Mouse (Mus musculus): Measurements from ENCODE around the gene Tfdp2. TPM values are rescaled to one million over a fixed set of nuclear protein-coding genes. Genes with fewer than 3 reads are reported as not detected.
"Not testable (repeated sequence)": the region's sequence is repeated elsewhere in the genome, so short reads cannot be mapped to it uniquely, and the experiment has no call there.

The Tfdp2 gene
- polyA plus RNA-seq, 1 experiment from 2014 or later = 51.4 TPM

GRCm38 (mm10) chr9:96163443-96163842 is 32.6 kb upstream of the Tfdp2 start:
- H3K36me3 ChIP-seq (ENCODE audit: insufficient read depth, low read length) = no peaks in the 10 kb centered on the region
- no peaks in the 10 kb centered on the region for H3K27me3 ChIP-seq (ENCODE audit: insufficient read depth, low read length)
- H3K4me2 ChIP-seq (ENCODE audit: low read length) = no peak overlapping the region
- no peak overlapping the region for H3K27ac ChIP-seq
- H3K9ac ChIP-seq (ENCODE audit: low read depth, low read length) = no peak overlapping the region
- H3K4me3 ChIP-seq (replicated peaks; ENCODE audit: low read depth, low read length) = no peak overlapping the region
- H3K9me3 ChIP-seq (replicated peaks; ENCODE audit: low read length) = no peaks in the 10 kb centered on the region
- H3K4me1 ChIP-seq (replicated peaks; ENCODE audit: insufficient read depth, low read length) = no peaks in the 10 kb centered on the region
- no peak for TF ChIP-seq CTCF (IDR thresholded peaks at IDR 0.05; ENCODE audit: low read depth)
- ATAC-seq (replicated peaks; ENCODE audit: low FRiP score, low read depth) = no peak
- WGBS = 92% methylated on average over 7 of the region's 7 CpGs
- DNase-seq (ENCODE audit: low spot score) = no peak

- H3K27me3 ChIP-seq (ENCODE audit: insufficient read depth, low read length); H3K4me1 ChIP-seq (replicated peaks; ENCODE audit: insufficient read depth, low read length); H3K9me3 ChIP-seq (replicated peaks; ENCODE audit: low read length); ATAC-seq (replicated peaks; ENCODE audit: low FRiP score, low read depth); H3K9ac ChIP-seq (ENCODE audit: low read depth, low read length); DNase-seq (ENCODE audit: low spot score); H3K36me3 ChIP-seq (ENCODE audit: insufficient read depth, low read length); H3K27ac ChIP-seq; H3K4me3 ChIP-seq (replicated peaks; ENCODE audit: low read depth, low read length); H3K4me2 ChIP-seq (ENCODE audit: low read length): not testable (repeated sequence)
- 98% methylated on average over 15 of the region's 15 CpGs for WGBS
Measured at GRCm38 (mm10) chr9:96163983-96164382, 32.1 kb upstream of the Tfdp2 start.

- DNase-seq (ENCODE audit: low spot score) = peak; percentile 81
- Histone ChIP-seq H3K4me1 (replicated peaks; ENCODE audit: insufficient read depth, low read length) (no peaks in the 10 kb centered on the region), H3K9ac (ENCODE audit: low read depth, low read length) (no peak overlapping the region), H3K4me3 (replicated peaks; ENCODE audit: low read depth, low read length) (no peak overlapping the region), H3K27me3 (ENCODE audit: insufficient read depth, low read length) (no peaks in the 10 kb centered on the region), H3K4me2 (ENCODE audit: low read length) (no peak overlapping the region), H3K27ac (no peak overlapping the region), H3K9me3 (replicated peaks; ENCODE audit: low read length) (no peaks in the 10 kb centered on the region), H3K36me3 (ENCODE audit: insufficient read depth, low read length) (0 out of 2 replicates have a peak, but pooled peaks cover 2% of the 10 kb centered on the region)
- peak; percentile 43 for ATAC-seq (replicated peaks; ENCODE audit: low FRiP score, low read depth)
- peak; percentile 94 for TF ChIP-seq CTCF (IDR thresholded peaks at IDR 0.05; ENCODE audit: low read depth)
- WGBS = 42% methylated on average over 5 of the region's 5 CpGs
Measured at GRCm38 (mm10) chr9:96167168-96167585, 28.9 kb upstream of the Tfdp2 start.

- H3K4me1 ChIP-seq (replicated peaks; ENCODE audit: insufficient read depth, low read length) = no peaks in the 10 kb centered on the region
- no peak for TF ChIP-seq CTCF (IDR thresholded peaks at IDR 0.05; ENCODE audit: low read depth)
- H3K36me3 ChIP-seq (ENCODE audit: insufficient read depth, low read length) = 0 out of 2 replicates have a peak, but pooled peaks cover 2% of the 10 kb centered on the region
- WGBS = 61% methylated on average over 3 of the region's 3 CpGs
- H3K4me3 ChIP-seq (replicated peaks; ENCODE audit: low read depth, low read length) = no peak overlapping the region
- no peaks in the 10 kb centered on the region for H3K9me3 ChIP-seq (replicated peaks; ENCODE audit: low read length)
- no peak for DNase-seq (ENCODE audit: low spot score)
- ATAC-seq (replicated peaks; ENCODE audit: low FRiP score, low read depth) = no peak
- no peak overlapping the region for H3K4me2 ChIP-seq (ENCODE audit: low read length)
- no peak overlapping the region for H3K9ac ChIP-seq (ENCODE audit: low read depth, low read length)
- H3K27ac ChIP-seq = no peak overlapping the region
- H3K27me3 ChIP-seq (ENCODE audit: insufficient read depth, low read length) = no peaks in the 10 kb centered on the region
Measured at GRCm38 (mm10) chr9:96170600-96170999, 25.5 kb upstream of the Tfdp2 start.

GRCm38 (mm10) chr9:96184909-96185308 is 11.2 kb upstream of the Tfdp2 start:
- 79% methylated on average over 4 of the region's 4 CpGs for WGBS
- ATAC-seq (replicated peaks; ENCODE audit: low FRiP score, low read depth) = no peak; the same call in 1 of the 2 replicates
- no peaks in the 10 kb centered on the region for H3K4me1 ChIP-seq (replicated peaks; ENCODE audit: insufficient read depth, low read length)

GRCm38 (mm10) chr9:96186701-96187100 is 9.4 kb upstream of the Tfdp2 start:
- H3K4me2 ChIP-seq (ENCODE audit: low read length) = no peak overlapping the region
- no peak for TF ChIP-seq CTCF (IDR thresholded peaks at IDR 0.05; ENCODE audit: low read depth)
- WGBS = 51% methylated on average over 7 of the region's 7 CpGs
- no peaks in the 10 kb centered on the region for H3K27me3 ChIP-seq (ENCODE audit: insufficient read depth, low read length)
- no peaks in the 10 kb centered on the region for H3K4me1 ChIP-seq (replicated peaks; ENCODE audit: insufficient read depth, low read length)
- DNase-seq (ENCODE audit: low spot score) (no peak), ATAC-seq (replicated peaks; ENCODE audit: low FRiP score, low read depth) (no peak)
- no peaks in the 10 kb centered on the region for H3K9me3 ChIP-seq (replicated peaks; ENCODE audit: low read length)
- H3K36me3 ChIP-seq (ENCODE audit: insufficient read depth, low read length) = 0 out of 2 replicates have a peak, but pooled peaks cover 2% of the 10 kb centered on the region
- no peak overlapping the region for H3K4me3 ChIP-seq (replicated peaks; ENCODE audit: low read depth, low read length)
- no peak overlapping the region for H3K27ac ChIP-seq
- no peak overlapping the region for H3K9ac ChIP-seq (ENCODE audit: low read depth, low read length)

More at GRCm38 (mm10) chr9:96184909-96185308, 11.2 kb upstream of the Tfdp2 start:
- H3K9me3 ChIP-seq (replicated peaks; ENCODE audit: low read length) = no peaks in the 10 kb centered on the region
- no peak overlapping the region for H3K9ac ChIP-seq (ENCODE audit: low read depth, low read length)
- 0 out of 2 replicates have a peak, but pooled peaks cover 2% of the 10 kb centered on the region for H3K36me3 ChIP-seq (ENCODE audit: insufficient read depth, low read length)
- no peak overlapping the region for H3K4me2 ChIP-seq (ENCODE audit: low read length)
- H3K4me3 ChIP-seq (replicated peaks; ENCODE audit: low read depth, low read length) = no peak overlapping the region
- no peak overlapping the region for H3K27ac ChIP-seq
- no peaks in the 10 kb centered on the region for H3K27me3 ChIP-seq (ENCODE audit: insufficient read depth, low read length)
- no peak for TF ChIP-seq CTCF (IDR thresholded peaks at IDR 0.05; ENCODE audit: low read depth)
- DNase-seq (ENCODE audit: low spot score) = no peak

GRCm38 (mm10) chr9:96196636-96197181 is 634 bp downstream of the Tfdp2 start:
- peak; percentile 36; the same call in 1 of the 2 replicates for TF ChIP-seq CTCF (IDR thresholded peaks at IDR 0.05; ENCODE audit: low read depth)
- Histone ChIP-seq H3K4me1 (replicated peaks; ENCODE audit: insufficient read depth, low read length) (peaks cover 13% of the 10 kb centered on the region), H3K4me2 (ENCODE audit: low read length) (peak overlapping the region; percentile 96), H3K9ac (ENCODE audit: low read depth, low read length) (peak overlapping the region; percentile 85), H3K27ac (peak overlapping the region; percentile 94), H3K36me3 (ENCODE audit: insufficient read depth, low read length) (no peaks in the 10 kb centered on the region), H3K4me3 (replicated peaks; ENCODE audit: low read depth, low read length) (peak overlapping the region; percentile 75), H3K9me3 (replicated peaks; ENCODE audit: low read length) (no peaks in the 10 kb centered on the region), H3K27me3 (ENCODE audit: insufficient read depth, low read length) (no peaks in the 10 kb centered on the region)
- no peak for ATAC-seq (replicated peaks; ENCODE audit: low FRiP score, low read depth)
- 0% methylated on average over 20 of the region's 20 CpGs for WGBS
- peak; percentile 56 for DNase-seq (ENCODE audit: low spot score)

Data from kidney, postnatal 0 days (tissue).